Mouse (Mus musculus): Measurements from ENCODE around the gene Spint2.
A peak's percentile ranks its signal among the peaks of the same experiment; 100 is the strongest.

GRCm38 (mm10) chr7:29303738-29304462 is 22.2 kb upstream of the Spint2 start, which contains the start of gene Dpf1:
- no peak for TF ChIP-seq ZNF384 (IDR thresholded peaks at IDR 0.05; ENCODE audit: low read depth, low read length)
- peak; percentile 88 for TF ChIP-seq HCFC1 (IDR thresholded peaks at IDR 0.05; ENCODE audit: borderline replicate concordance, insufficient read depth, low read length)
- TF ChIP-seq ZC3H11A (IDR thresholded peaks at IDR 0.05; ENCODE audit: borderline replicate concordance, low read depth, low read length), result no peak

Measured in ES-E14 (cell line).